Mouse (Mus musculus) erythroblast, embryonic 14.5 days (primary cell): ENCODE measurements at regions not wholly inside any gene's neighbourhood (a gene's known extent, or its start where the extent isn't known, plus 50 kb on each side); places are given as distances from the start of the nearest gene placed in this dataset.

Experiments
- GATA1 ChIP-seq: IDR thresholded peaks from 2 replicates; pipeline ENCODE4 v1.6.1; 2012; ENCODE audit warnings: low read length, inconsistent platforms, mixed read lengths
- TAL1 ChIP-seq: IDR thresholded peaks from 3 replicates; pipeline ENCODE4 v1.6.1; 2012; ENCODE audit warnings: low read length, inconsistent platforms, mixed read lengths

DNA sequence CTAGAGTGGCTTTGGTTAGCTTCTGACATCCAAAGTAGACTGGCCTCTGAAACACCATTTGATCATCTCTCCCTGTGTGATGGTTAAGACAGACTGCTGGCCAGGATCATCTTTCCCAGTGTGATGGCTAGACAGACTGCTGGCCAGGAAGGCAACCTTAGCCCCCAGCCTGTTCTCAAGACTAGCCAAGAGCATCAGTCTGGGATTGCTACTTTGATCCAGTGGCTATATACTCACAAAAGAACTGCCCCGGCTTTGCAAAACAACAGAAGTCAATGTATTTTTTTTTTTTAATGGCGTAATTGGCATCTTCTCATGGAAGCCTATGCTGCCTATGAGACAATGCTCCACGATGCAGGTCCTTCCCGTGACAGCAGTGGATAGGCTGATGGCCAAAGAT, 113.6 kb upstream of the Npvf start:
- TF ChIP-seq TAL1 (no peak), GATA1 (no peak)
